Mouse (Mus musculus) adrenal gland, adult 10 weeks (tissue): ENCODE measurements around the gene Aoc1. TPM values are rescaled to one million over a fixed set of nuclear protein-coding genes. Genes with fewer than 3 reads are reported as not detected.

Experiments
- polyA plus RNA-seq: library from polyadenylated mRNA; stranded (reverse); fragments of 350-450 nt; fragmentation: Illumina TruSeq; extraction: RNeasy Lipid Tissue Mini Kit (QIAGEN cat#74804); gene quantifications from one replicate; pipeline ENCODE4 v1.2.3, GENCODE M21; 2014; ENCODE audit warnings: low read depth, low replicate concordance

Aoc1 gene
- not detected for polyA plus RNA-seq

DNA sequence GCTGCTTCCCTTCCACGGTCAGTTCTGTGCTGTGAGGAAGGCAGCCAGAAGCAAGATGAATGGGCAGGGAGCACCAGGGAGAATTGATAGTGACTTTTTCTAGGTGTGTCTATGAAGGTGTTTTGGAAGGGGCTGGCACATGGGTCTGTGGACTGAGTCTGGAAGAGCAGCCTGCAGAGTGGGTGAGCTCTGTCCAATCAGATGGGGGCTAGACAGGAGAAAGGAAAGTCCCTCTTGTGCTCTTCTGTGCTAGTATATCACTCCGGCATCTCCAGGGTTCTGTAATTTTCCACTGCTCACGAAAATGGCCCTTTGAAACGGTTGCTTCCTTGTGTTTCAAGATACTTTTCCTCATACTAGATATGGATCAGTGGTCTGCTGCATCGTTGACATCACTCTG, at the start of gene Aoc1:
Gene Aoc1 (plus strand): TSS at position 301 of the 400 bp plus-strand sequence.

DNA sequence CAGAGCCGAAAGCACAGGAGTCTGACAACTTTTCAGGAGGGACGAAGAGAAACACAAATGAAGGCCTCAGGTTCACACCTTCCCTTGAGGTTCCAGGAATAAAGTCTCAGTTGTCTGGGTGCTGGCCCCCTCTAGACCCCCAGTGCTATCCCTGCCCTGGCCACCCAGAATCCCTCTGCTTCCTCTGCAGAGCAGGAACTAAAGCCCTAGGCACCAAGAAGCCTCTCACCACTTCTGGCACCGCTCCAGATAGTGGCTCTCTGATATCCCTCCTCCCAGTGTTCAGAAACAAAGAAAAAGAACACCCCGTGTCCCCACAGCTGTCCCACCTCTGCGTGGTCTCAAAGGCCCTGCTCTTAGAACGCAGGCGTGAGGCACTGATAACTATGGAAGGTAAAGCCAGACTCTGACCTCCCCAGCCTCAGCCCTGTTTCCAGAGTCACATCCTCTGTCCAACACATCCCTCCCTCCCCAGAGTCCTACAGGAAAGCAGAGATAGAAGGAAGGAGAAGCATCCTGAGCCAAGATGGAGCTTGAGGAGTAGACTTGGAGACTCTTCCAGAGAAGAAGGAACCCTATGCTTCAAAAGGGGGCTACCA, 32.2 kb upstream of the Aoc1 start, which contains the start of gene Tmem176a:
Gene Tmem176a (plus strand): TSS at position 549 of the 599 bp plus-strand sequence.

DNA sequence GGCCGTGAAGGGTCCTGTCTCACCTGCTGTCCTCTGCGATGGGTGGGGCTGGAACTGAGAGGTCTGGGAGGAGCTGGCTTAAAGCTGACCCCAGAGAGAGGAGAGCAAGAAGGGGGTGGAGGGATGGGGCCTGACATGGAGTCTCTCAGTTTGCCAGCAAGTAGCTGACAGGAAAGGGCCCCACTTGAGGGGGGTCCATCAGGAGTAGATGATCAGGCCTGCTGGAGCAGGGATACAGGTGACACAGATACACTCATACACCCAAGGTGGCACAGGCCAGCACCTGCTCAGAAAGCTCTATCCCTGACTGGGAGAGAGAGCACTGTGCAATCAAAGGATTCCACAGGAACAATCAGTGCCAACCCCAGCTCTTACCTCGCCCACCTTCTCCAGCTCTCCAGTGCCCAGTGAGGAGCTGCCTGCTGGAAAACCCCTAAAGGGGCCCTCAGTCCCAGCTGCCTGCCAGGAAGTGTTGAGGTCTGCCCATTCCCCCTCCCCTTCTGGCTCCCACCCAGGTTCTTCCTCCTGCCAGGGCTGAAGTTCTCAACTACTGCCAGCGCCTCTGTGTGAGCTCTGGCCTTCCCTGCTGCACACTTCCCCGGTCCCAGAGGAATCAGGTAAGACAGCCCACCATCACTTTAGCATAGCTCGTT, 31.6 kb upstream of the Aoc1 start, which contains the start of gene Tmem176b:
Gene Tmem176b (minus strand): TSS at position 524 of the 653 bp plus-strand sequence.

DNA sequence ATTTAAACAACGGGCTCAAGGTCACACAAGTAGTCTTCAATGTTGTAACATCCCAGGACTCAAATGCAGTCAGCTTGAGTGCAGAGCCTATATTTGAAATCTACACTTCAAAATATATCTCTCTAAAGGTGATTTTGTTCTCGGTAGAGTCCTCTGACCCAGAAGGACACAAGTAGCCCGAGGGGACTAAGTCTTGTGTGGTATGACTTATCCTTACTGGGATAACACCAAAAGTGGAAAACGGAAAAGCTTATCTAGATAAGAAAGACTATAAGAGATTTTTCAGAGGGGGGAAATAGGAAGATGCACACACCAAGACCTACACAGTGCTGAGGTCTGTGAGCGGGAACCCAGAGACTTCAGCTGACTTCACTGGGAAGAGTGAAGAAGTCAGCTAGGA, 56.9 kb downstream of the Aoc1 start, which contains the start of gene 1600015I10Rik:
Gene 1600015I10Rik (plus strand): TSS at position 301 of the 400 bp plus-strand sequence.

Other genes with a start within 250 kb of the Aoc1 start
- 0.35 TPM for gene AI854703, start 246.1 kb upstream of the Aoc1 start, polyA plus RNA-seq
- gene Gimap8, start 225.7 kb upstream of the Aoc1 start, polyA plus RNA-seq: 33.4 TPM
- gene Gimap9, start 196.8 kb upstream of the Aoc1 start, polyA plus RNA-seq: 18.7 TPM
- gene Gimap4, start 188.3 kb upstream of the Aoc1 start, polyA plus RNA-seq: 218 TPM
- gene Gimap6, start 164.7 kb upstream of the Aoc1 start, polyA plus RNA-seq: 106 TPM
- 4.4 TPM for gene Gm28053, start 154.3 kb upstream of the Aoc1 start, polyA plus RNA-seq
- gene Gimap7, start 154.3 kb upstream of the Aoc1 start, polyA plus RNA-seq: not detected
- gene Gimap1, start 133.8 kb upstream of the Aoc1 start, polyA plus RNA-seq: 2.8 TPM
- 10.3 TPM for gene Gimap5, start 126.7 kb upstream of the Aoc1 start, polyA plus RNA-seq
- gene Gimap3, start 102.0 kb upstream of the Aoc1 start, polyA plus RNA-seq: 1.2 TPM
- gene Tmem176a, start 32.0 kb upstream of the Aoc1 start, polyA plus RNA-seq: 200 TPM
- 47.6 TPM for gene Tmem176b, start 31.4 kb upstream of the Aoc1 start, polyA plus RNA-seq
- not detected for gene 1600015I10Rik, start 57.0 kb downstream of the Aoc1 start, polyA plus RNA-seq
- not detected for gene Doxl2, start 102.1 kb downstream of the Aoc1 start, polyA plus RNA-seq
- not detected for gene Svs1, start 114.0 kb downstream of the Aoc1 start, polyA plus RNA-seq
- 1.0 TPM for gene Gpnmb, start 163.7 kb downstream of the Aoc1 start, polyA plus RNA-seq
- 29.0 TPM for gene Malsu1, start 200.9 kb downstream of the Aoc1 start, polyA plus RNA-seq